Mouse (Mus musculus) liver, embryonic 14.5 days (tissue): ENCODE measurements around the gene Gstp3.

ENCODE experiments used
- CTCF ChIP-seq: IDR thresholded peaks from 2 replicates; pipeline ENCODE4 v1.5.1; 2016; ENCODE audit warnings: antibody characterized with exemption, low read depth, control low read depth
- EP300 ChIP-seq: IDR thresholded peaks from 2 replicates; pipeline ENCODE4 v1.6.1; 2016; ENCODE audit warnings: antibody characterized with exemption, low read depth

DNA sequence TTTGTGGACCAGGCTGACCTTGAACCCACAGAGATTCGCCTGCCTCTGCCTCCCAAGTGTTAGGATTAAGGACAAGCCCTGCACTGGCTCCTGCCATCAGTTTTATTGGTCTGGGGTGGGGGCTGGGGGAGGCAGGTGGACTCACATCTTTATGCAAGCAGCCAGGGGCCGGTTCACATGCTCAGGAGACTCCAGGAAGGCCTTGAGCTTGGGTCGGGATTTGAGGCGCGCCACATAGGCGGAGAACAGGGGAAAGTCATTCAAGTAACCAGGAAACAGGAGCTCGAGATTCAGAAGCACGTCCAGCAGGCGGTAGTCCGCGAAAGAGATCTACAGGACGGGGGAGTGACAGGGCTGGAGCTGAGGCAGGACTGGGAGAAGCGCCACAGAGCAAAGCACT lies 2.0 kb downstream of the Gstp3 start:
- TF ChIP-seq CTCF: no peak
- no peak for TF ChIP-seq EP300
